Mouse (Mus musculus) NIH3T3 (cell line): Measurements from ENCODE around the gene Armh3.
"Not testable (repeated sequence)": the region's sequence is repeated elsewhere in the genome, so short reads cannot be mapped to it uniquely, and the experiment has no call there.

Experiments
- DNase-seq: peaks from one replicate; pipeline ENCODE4 v3.0.0-alpha.2; 2012; ENCODE audit warnings: low read depth

Gene Armh3

DNA sequence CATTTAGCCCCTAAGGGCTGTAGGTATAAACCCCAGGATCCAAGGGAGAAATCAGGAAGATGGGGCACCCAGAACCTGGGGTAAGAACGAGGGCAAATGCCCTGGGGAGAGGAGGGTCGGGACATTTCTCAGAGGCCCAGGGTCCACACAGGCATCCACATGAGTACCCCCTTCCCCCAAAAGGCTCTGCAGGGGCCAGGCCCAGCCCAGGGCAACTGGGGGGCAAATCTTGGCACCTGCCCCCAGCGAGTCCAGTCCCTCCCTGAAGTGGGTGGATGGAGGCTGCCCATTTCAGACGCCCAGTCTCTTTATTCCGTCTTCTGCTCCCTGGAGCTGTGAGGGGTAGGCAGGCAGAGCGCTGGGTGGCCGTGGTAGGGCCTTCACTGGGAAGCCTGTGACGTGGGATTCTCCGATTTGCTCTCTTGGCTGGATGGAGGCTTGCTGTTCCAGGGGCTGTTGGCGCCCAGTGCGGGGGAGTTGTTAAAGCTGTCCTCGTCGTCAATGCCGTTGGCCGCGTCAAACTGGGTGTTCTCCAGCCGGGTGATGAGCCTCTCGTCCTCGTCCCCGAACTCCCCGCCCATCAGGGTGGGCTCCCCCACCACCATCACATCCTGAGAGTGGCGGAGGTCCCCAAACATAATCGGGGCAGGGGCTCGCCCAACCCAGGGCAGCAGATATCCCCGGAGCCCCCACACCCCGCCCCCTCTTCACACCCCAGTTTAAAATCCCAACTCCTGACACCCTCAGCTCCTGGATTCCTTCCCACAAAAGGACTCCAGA, 34.6 kb upstream of the Armh3 start:
- DNase-seq, result no peak

DNA sequence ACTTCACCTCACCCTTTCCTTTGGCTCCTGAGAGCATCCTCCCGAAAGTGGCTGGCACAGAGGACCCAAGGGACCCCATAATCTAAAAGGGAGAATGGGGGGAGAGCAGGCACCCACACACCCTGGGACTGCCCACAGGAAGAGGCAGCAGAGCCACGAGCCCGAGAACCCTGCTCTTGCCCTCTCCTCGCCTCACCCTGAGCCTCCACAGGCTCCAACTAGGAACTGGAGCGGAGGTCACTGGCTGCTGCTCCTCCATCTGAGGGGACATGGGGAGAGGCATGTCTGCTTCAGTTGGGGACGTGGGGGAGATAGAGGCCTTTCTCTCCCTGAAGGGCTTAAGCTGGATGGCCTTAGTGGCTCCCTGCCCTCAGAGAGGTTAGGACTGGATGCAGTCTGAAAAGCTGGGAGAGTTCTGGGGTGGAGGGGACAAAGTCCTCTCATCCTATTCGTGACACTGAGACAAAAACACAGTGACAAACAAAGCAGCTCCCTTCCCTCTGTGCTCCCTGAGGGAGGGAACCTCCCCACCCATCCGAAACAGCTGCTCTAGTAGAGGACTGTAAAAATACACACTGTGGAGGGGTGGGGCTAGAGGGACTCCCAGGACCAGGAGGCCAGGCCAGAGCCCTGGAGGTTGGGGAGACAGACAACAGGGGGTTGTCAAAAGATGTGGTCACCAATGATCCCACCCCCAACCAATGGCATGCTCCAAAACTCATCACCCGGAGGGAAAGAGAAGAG, 33.6 kb upstream of the Armh3 start:
- no peak for DNase-seq

DNA sequence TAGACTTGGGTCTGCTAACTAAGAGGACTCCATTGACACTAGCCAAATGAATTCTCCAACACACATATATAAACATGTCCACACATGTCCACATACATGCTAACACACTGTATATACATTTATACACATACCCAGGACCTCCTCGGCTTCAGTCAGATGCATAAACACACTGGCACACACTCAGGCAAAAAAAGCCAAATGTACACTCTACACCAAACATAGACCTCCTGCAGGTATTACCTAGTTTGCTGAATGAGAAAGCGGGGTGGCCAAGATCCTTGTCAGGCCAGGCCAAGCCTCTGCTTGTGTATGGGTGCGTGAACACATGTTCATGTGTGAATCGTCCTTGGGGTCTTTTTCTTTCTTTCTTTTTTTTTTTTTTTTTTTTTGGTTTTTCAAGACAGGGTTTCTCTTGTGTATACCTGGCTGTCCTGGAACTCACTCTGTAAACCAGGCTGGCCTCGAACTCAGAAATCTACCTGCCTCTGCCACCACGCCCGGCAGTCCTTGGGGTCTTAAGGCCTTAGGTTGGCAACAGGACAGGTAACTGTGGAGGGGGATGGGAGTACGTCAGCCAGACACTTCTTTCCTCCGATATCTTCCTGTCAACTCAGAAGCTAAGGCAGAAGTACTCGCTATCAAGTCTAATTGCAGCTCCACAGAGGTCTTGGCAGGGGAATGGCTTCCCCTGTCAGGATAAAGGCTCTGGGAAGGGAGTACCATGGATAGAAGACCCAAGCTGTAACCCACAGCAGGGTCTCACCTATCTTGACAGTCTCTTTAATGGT, 32.1 kb upstream of the Armh3 start:
- DNase-seq, result no peak

DNA sequence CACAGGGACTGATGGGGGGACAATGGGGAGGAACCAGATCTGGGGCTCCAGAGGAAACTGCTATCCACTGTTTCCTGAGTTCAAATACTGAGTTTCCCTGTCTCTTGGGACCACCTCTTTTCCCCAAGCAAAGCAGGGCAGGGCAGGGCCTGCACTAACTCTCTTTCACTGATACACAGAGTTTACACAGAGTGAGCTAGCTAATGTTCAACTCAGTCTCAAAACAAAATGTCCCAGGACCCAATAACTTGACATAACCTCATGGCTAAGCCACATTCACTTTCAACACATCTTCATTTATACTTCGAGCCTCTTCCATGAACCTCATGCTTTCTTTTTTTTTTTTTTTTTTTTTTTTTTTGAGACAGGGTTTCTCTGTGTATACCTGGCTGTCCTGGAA, 31.4 kb upstream of the Armh3 start:
- DNase-seq, result no peak

DNA sequence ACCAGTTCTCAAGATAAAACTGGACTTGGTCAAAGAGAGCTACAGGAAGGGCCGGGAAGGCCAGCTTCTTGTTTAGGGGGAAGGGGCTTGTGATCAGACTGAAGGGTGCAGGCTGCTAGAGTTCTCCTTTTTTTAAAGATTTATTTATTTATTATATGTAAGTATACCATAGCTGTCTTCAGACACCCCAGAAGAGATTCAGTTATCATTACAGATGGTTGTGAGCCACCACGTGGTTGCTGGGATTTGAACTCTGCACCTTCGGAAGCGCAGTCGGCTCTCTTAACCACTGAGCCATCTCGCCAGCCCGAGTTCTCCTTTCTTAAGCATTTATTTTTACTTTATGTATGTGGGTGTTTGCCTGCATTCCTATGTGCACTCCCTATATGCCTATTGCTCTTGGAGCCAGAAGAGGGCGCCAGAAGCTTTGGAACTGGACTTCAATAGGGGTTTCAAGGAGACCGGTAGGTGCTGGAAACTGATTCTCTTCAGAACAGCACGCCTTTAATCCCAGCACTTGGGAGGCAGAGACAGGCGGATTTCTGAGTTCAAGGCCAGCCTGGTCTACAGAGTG, 30.5 kb upstream of the Armh3 start:
- DNase-seq, result peak; percentile 71

DNA sequence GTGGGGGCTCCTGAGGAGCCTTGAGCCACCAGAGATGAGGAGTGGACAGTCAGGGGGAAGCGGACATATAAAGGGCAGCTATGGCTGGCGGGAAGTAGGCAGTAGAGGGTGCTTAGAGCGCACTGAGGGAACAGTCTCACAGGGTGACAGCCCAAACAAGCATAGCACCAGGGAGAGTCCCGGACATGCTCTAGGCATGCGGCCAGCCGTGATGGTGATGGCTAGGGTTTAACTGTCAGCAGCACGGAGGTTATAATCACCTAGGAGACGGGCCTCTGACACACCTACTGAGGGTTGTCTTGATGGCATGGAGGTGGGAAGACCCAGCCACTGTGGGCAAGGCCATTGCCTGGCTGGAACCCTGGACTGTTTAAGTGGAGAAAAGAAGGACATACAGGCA, 28.3 kb upstream of the Armh3 start:
- DNase-seq, result no peak

DNA sequence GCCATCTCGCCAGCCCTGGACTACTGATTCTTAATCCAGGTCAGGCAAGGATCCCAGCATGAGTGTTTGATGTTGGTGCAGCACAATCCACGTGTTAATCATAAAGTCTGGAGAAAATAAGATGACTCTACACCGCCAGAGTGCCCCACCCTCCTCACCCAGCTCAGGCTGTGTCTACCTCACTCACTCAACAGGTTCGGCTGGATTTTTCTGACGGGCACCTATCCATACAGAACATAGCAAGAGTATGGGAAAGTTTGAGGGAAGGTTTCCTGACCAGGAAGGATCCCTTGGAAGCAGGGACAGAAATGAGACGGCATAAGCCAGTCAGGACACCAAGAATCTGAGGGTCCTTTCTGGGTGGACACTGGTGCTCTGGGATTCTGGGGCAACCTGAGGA, 26.7 kb upstream of the Armh3 start:
- DNase-seq, result no peak

DNA sequence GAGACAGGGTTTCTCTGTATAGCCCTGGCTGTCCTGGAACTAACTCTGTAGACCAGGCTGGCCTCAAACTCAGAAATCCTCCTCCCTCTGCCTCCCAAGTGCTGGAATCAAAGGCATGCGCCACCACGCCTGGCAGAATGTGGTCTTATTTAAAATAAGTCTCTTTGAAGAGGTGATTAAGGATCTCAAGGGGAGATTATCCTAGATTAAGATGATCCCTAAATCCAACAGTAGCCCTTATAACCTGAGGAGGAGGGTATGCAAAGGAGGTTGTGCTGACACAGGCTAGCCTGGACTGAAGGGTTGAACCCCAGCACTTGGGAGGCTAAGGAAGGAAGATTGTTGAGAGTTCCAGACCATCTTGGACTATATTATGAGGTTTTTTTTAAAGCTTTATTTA, 17.7 kb upstream of the Armh3 start:
- no peak for DNase-seq

DNA sequence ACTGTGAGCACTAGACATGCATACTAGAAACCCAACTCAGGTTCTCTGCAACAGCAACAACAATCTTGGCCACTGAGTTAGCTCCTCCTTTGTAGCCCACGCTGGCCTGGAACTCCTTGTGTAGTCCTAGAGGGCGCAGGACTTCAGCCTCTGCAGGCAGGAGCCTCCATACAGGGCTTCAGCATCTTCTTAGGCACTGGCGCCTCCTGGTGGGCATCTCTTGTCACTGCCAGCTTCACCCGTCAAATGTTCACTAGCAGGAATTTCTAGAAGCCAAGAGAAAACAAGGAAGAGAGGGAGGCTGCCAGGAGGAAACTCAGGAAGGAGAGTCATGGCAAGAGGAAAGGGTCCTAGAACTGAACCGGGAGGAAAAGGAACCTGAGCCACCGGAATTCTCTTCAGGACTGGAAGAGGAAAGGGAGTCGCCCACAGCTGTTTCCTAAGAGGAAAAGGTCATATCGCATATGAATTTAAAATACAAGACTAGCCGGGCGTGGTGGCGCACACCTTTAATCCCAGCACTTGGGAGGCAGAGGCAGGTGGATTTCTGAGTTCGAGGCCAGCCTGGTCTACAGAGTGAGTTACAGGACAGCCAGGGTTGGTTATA, 16.4 kb upstream of the Armh3 start:
- DNase-seq, result peak; percentile 98

DNA sequence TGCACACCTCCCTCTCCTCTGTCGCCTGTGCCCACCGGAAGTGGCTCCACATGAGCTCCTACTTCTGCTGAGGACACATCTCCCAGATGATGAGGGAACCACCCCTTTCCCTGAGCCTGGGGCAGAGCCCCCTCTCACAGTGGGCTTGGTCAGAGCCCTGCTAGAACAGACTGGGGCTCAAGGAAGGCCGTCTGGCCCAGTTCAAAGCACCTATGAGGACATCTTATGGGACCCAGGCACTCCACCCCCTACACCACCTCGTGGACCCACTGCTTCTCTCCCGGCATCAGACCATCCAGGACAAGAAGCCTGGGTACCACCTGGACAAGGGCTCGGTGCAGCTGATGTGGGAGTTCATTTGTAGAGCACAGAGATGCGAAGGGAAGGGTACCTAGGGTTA, 7.4 kb upstream of the Armh3 start:
- DNase-seq, result no peak

DNA sequence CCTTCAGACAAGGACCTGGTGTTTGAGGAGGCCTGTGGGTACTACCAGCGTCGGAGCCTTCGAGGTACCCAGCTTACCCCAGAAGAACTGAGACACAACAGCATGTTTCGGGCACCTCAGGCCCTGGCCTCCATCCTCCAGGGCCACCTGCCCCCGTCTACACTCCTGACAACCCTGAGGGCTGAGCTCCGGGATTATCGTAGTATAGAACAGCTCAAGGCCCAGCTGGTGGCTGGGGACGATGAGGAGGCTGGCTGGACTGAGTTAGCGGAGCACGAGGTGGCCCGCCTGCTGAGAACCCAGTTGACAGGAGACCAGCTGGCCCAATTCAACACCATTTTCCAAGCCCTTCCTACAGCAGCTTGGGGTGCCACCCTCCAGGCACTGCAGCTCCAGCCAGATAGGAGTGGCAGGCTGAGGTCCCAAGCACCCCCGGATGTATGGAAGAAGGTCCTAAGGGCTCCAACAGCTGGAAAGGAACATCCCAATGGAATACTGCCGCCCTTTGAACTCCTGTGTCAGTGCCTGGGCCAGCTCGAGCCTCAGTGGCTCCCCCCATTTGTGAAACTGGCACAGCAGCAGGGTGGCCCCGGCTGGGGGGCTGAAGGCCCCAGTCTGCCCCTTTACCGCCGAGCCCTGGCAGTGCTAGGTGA, 6.7 kb upstream of the Armh3 start:
- DNase-seq, result no peak

DNA sequence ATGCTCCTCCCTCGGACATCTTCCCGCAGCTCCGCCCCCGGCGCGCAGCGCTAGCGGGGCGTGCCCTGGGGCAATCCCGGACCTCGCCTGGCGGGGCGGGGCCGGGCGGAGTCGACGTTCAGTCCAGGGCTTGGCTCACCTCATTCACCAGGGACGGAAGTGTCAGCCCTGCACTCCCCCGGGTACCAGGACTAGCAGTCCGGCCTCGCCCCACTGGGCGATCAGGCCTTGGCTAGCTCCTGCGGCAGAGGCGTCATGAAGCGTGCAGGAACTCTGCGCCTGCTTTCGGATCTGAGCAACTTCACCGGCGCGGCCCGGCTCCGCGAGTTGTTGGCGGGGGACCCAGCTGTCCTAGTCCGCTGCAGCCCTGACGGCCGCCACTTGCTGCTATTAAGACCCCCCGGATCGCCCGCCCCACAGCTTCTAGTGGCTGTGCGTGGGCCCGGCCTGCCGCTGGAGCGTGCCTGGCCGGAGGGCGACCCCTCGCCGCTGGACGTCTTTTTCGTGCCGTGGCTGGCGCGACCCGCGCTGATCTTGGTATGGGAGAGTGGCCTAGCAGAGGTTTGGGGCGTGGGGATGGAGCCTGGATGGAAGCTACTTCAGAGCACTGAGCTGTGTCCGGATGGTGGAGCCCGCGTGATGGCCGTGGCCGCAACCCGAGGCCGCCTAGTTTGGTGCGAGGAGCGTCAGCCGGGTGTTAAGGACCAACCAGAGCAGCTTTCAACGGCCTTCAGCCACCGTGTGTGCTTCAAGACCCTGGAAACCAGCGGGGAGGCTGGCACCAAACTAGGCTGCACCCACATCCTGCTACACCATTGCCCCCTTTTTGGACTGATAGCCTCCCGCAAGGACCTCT, 5.3 kb upstream of the Armh3 start, which contains the start of gene Hps6:
Gene Hps6 (plus strand): TSS at position 138 of the 856 bp plus-strand sequence.
- DNase-seq, result peak; percentile 92

DNA sequence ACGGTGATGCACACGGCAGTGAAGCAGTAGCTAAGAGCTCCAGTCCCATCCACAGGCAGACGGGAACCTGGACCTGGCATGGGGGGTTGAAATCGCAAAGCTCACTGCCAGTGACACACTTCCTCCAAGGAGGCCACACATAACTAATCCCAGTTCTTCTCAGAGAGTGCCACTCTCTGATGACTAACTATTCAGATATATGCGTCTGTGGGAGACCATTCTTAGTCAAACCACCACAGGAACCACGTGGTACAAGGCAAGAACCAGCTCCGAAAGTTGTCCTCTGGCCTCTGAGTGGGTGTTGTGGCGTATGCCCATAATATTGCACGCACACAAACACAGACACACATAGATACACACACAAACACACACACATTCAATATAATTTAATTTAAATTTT, 4.0 kb upstream of the Armh3 start:
- peak; percentile 46 for DNase-seq

DNA sequence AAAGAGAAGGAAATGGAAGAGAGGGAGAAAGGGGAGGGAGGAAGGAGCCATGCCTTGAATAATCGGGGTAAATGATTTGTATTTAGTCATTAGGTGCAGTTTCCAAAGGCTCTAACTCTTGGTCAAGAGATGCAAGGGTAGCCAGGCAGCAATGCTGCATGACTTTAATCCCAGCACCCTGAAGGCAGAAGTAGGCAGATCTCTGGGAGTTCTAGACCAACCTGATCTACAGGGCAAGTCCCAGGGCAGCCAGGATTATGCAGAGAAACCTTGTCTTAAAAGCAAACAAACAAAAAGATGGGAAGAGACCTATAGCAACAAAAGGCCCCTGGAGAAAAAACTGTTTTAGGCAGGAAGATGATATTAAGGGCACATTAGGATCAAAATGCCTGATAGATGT, 1.1 kb upstream of the Armh3 start:
- no peak for DNase-seq

DNA sequence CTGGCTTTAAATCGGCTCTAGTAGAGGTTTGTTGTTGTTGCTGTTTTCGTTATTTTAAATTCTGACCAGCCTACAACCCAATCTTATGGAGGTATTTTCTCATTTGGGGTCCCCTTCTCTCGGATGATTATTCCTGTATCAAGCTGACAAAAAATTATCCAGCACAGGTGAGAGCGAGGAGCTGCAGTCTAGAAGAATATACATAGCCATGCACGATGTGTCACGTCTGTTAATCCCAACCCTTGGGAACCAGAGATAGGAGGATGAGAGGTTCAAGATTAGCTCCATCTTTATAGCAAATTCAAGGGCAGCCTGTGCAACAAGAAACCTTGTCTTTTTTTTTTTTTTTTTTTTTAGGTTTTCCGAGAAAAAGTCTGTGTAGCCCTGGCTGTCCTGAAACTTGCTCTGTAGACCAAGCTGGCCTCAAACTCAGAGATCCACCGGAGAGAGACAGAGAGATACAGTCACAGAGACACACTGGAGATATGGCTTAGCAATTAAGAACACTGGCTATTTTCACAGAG, 468 bp upstream of the Armh3 start:
- no peak for DNase-seq

DNA sequence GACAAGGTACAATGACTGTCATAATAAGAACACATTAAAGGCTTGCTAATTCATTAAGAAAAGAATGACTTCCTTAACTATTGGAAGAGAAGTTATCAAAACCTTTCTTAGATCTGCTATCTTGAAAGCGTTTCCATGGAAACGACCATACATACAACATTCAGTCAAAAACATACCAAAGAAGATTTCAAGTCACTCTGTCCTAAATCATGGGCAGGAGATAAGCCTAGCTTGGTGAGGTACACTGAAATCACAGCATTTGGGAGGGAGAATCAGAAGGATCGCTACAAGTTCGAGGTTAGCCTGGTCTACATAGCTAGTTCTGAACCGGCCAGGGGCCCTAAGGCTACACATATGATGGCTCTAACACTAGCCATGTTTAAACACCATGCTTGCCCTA, 923 bp downstream of the Armh3 start:
- DNase-seq, result peak; percentile 44

DNA sequence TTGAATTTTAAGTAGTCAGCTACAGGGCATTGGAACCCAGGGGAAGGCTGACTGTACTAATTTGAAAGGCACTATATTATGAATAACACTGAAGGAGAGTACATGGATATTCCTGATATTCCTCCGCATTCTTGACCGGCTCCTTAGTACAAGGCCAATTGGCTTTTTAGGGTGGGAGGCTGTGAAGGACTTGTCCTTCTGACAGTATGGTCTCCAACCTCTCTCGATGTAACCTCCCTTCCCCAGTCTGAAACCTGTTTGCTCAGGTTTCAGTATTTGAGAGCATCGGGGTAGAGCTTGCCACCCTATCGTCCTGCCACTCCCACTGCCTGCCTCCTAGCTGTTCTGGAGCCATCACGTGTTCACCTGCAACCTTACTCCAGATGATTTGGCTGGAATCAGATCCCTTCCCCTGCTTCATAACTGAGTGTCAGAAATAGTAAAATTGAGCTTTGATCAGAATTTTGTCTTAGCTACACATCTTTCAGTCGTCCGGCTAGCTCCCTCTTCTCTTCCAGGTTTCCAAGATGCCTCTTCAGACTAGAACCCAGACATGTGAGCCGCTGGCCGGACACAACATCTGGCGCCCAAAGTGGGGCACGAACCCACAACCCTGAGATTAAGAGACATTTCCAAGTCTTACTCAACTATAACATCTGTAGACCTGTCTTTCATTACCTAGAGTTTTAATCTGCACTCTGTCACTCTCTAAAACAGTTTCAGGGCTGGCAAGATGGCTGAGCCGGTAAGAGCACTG, 4.1 kb downstream of the Armh3 start:
- no peak for DNase-seq

DNA sequence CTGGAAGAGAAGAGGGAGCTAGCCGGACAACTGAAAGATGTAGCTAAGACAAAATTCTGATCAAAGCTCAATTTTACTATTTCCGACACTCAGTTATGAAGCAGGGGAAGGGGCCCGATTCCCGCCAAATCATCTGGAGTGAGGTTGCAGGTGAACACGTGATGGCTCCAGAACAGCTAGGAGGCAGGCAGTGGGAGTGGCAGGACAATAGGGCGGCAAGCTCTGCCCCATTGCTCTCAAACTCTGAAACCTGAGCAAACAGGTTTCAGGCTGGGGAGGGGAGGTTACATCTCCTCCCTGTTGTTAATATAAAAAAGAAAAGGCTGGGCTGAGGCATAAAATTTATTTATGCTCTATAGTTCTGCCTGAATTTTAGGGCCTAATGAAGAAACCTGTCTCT, 4.8 kb downstream of the Armh3 start:
- DNase-seq, result not testable (repeated sequence)

DNA sequence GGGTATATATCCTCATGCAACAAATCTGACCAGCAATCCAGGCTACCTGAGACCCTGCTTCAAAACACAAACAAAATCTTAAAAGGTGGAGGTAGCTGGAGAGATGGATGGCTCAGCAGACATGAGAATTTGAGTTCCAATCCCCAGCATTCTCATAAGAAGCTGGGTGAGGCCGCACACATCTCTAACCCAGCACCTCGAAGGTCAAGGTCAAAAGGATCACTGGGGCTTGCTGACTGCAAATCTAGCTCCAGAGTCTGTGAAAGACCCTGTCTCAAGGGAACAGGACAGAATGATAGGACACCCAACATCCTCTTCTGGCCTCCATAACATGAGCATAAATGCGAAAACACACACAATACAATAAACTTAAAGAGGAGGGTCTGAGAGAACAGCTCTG, 7.1 kb downstream of the Armh3 start:
- DNase-seq, result no peak

DNA sequence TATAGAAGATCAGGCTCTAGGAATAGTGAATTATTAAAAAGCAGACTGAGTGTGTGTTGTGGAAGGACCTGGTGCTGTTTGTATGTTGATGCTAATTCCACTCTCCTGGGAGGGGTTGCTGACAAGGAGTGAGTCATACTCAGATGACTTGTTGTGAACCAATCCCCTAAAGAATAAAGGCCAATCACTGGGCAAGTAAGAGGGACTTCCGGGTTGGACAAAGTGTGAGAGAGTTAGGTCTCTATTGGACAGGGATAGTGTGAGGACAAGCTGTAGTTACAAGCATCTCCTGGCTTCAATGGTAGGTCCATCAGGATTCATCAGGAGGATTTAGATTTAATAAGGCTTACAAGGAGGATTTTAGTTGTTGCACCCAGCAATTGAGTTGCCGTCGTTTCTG, 10.1 kb downstream of the Armh3 start:
- peak; percentile 46 for DNase-seq
